Mouse (Mus musculus) heart, postnatal 10 days (tissue): ENCODE measurements around the gene Bzw2. TPM values are rescaled to one million over a fixed set of nuclear protein-coding genes. Genes with fewer than 3 reads are reported as not detected.
"Not testable (repeated sequence)": the region's sequence is repeated elsewhere in the genome, so short reads cannot be mapped to it uniquely, and the experiment has no call there.

Experiments used
- DNase-seq, 2 experiments: peaks; one replicate each; pipeline ENCODE4 v3.0.0; 2021
- intact Hi-C: fragments of 180-260 bp; cut with DNase I; formaldehyde crosslinking; loops from one replicate; pipeline ENCODE4 v1.15.1; 2025
- total RNA-seq, 2 experiments: library from RNA; stranded (reverse); gene quantifications; 2 replicates each; pipeline ENCODE4 v1.2.3; 2021

The Bzw2 gene
- 100 to 1,000 TPM; 137 to 153 TPM for total RNA-seq

- intact Hi-C loops: loop anchor here (2.0 to 5.0 kb wide), 3 partner anchors 21 to 1630 kb away; partner anchors contain the start of gene Tspan13
- DNase-seq: peak; percentile 84
Measured at GRCm38 (mm10) chr12:36157638-36158308, at the start of gene Bzw2. Gene Bzw2, minus strand, starts transcription at chr12:36158080.

- intact Hi-C loops: no loop called here
- DNase-seq: peak; percentile 67 to 76
Measured at GRCm38 (mm10) chr12:36207072-36207799, 49.4 kb upstream of the Bzw2 start.

- DNase-seq, intact Hi-C loops: not testable (repeated sequence)
Measured at GRCm38 (mm10) chr12:36205579-36206119, 47.8 kb upstream of the Bzw2 start.

GRCm38 (mm10) chr12:36194976-36195375, 37.1 kb upstream of the Bzw2 start:
- intact Hi-C loops: no loop called here
- DNase-seq: no peak

GRCm38 (mm10) chr12:36190343-36190742, 32.5 kb upstream of the Bzw2 start:
- intact Hi-C loops: no loop called here
- no peak for DNase-seq

GRCm38 (mm10) chr12:36189610-36190009, 31.7 kb upstream of the Bzw2 start:
- intact Hi-C loops: no loop called here
- DNase-seq: no peak

- intact Hi-C loops: no loop called here
- no peak for DNase-seq
Measured at GRCm38 (mm10) chr12:36187081-36187480, 29.2 kb upstream of the Bzw2 start.

- intact Hi-C loops: no loop called here
- DNase-seq: peak; percentile 37 to 46
Measured at GRCm38 (mm10) chr12:36182570-36182969, 24.7 kb upstream of the Bzw2 start.

- intact Hi-C loops: no loop called here
- DNase-seq: no peak
Measured at GRCm38 (mm10) chr12:36177227-36177626, 19.3 kb upstream of the Bzw2 start.

- intact Hi-C loops: no loop called here
- DNase-seq: no peak
Measured at GRCm38 (mm10) chr12:36165299-36165698, 7.4 kb upstream of the Bzw2 start.

- intact Hi-C loops: no loop called here
- DNase-seq: no peak
Measured at GRCm38 (mm10) chr12:36164126-36164791, 6.4 kb upstream of the Bzw2 start.

- DNase-seq: no peak
- intact Hi-C loops: loop anchor here (2.0 to 5.0 kb wide), 3 partner anchors 20 to 1630 kb away; partner anchors contain the start of gene Tspan13
Measured at GRCm38 (mm10) chr12:36157304-36157637, 609 bp downstream of the Bzw2 start.

- intact Hi-C loops: loop anchor here (2.0 to 5.0 kb wide), 3 partner anchors 20 to 1629 kb away; partner anchors contain the start of gene Tspan13
- peak; percentile 92 to 93 for DNase-seq
Measured at GRCm38 (mm10) chr12:36156637-36157303, 1.1 kb downstream of the Bzw2 start, which contains the start of gene Ankmy2. Gene Ankmy2, plus strand, starts transcription at chr12:36157114.

GRCm38 (mm10) chr12:36156101-36156636, 1.7 kb downstream of the Bzw2 start:
- intact Hi-C loops: loop anchor here (2.0 to 5.0 kb wide), 3 partner anchors 19 to 1629 kb away; partner anchors contain the start of gene Tspan13
- DNase-seq: no peak

GRCm38 (mm10) chr12:36155141-36155641, 2.7 kb downstream of the Bzw2 start:
- peak; percentile 32 to 35 for DNase-seq
- intact Hi-C loops: loop anchor here (5.0 kb wide), 2 partner anchors 113 to 1628 kb away; partner anchors contain the start of gene Tspan13

- intact Hi-C loops: no loop called here
- no peak for DNase-seq
Measured at GRCm38 (mm10) chr12:36150737-36151136, 7.1 kb downstream of the Bzw2 start.

GRCm38 (mm10) chr12:36150265-36150664, 7.6 kb downstream of the Bzw2 start:
- DNase-seq: peak; percentile 36 to 46
- intact Hi-C loops: no loop called here

- intact Hi-C loops: no loop called here
- DNase-seq: no peak
Measured at GRCm38 (mm10) chr12:36146230-36147011, 11.5 kb downstream of the Bzw2 start.

GRCm38 (mm10) chr12:36140401-36140800, 17.5 kb downstream of the Bzw2 start:
- intact Hi-C loops: no loop called here
- no peak for DNase-seq
